Mouse (Mus musculus): ENCODE data around the gene Fam131a.

- no peak for TF ChIP-seq CTCF (conservative IDR thresholded peaks at IDR 0.05; ENCODE audit: low read length)
- TF ChIP-seq POU5F1 (IDR thresholded peaks at IDR 0.05; ENCODE audit: borderline replicate concordance, low read length), result no peak
- no peak for TF ChIP-seq NANOG (IDR thresholded peaks at IDR 0.05; ENCODE audit: borderline replicate concordance, low read length)
Measured at GRCm38 (mm10) chr16:20690774-20691173, 2.3 kb upstream of the Fam131a start.

Measured in E14TG2a.4 (cell line).